Mouse (Mus musculus) ovary, postnatal 10 days (tissue): ENCODE data around the gene Catsper2.

Experiments used
- DNase-seq: peaks from one replicate; pipeline ENCODE4 v3.0.0; 2022; ENCODE audit warnings: low spot score

Gene Catsper2

GRCm38 (mm10) chr2:121354378-121354777 is 59.2 kb downstream of the Catsper2 start:
- DNase-seq, result no peak

- DNase-seq, result no peak
Measured at GRCm38 (mm10) chr2:121353156-121353555, 60.4 kb downstream of the Catsper2 start.
